Mouse (Mus musculus) spleen, adult 2 months (tissue): ENCODE measurements around the gene Smg6. TPM values are rescaled to one million over a fixed set of nuclear protein-coding genes. Genes with fewer than 3 reads are reported as not detected.

Experiments
- DNase-seq, 2 experiments: peaks; one replicate each; pipeline versions ENCODE4 v3.0.0 to v3.0.0-alpha.2; 2012 to 2021; ENCODE audit warnings: low spot score in 2 of 2, low read depth in 1 of 2
- H3K27ac ChIP-seq: fragments of 200-500 bp; 2 replicates; pipeline ENCODE4 v1.5.1; 2012; ENCODE audit warnings: low read length, inconsistent platforms; ENCODE audit not compliant: insufficient read depth
- H3K27me3 ChIP-seq: fragments of 200-500 bp; 2 replicates; pipeline ENCODE4 v1.6.1; 2012; ENCODE audit warnings: mild to moderate bottlenecking, moderate library complexity, low read length, inconsistent platforms; ENCODE audit not compliant: control insufficient read depth, insufficient read depth
- H3K36me3 ChIP-seq: fragments of 200-500 bp; 2 replicates; pipeline ENCODE4 v1.6.1; 2012; ENCODE audit warnings: mild to moderate bottlenecking, low read length, inconsistent platforms; ENCODE audit not compliant: control insufficient read depth, insufficient read depth
- H3K4me1 ChIP-seq: fragments of 200-500 bp; 2 replicates; pipeline ENCODE4 v1.6.1; 2011; ENCODE audit warnings: inconsistent platforms; ENCODE audit not compliant: control insufficient read depth, insufficient read depth, insufficient read length
- H3K4me3 ChIP-seq: fragments of 200-500 bp; 2 replicates; pipeline ENCODE4 v1.5.1; 2011; ENCODE audit warnings: mild to moderate bottlenecking, inconsistent platforms; ENCODE audit not compliant: insufficient read depth, insufficient read length; ENCODE audit errors: extremely low read depth
- CTCF ChIP-seq: fragments of 200-500 bp; IDR thresholded peaks from 2 replicates; pipeline ENCODE4 v1.5.1; 2011; ENCODE audit warnings: mild to moderate bottlenecking, inconsistent platforms; ENCODE audit not compliant: insufficient read depth, insufficient read length, insufficient replicate concordance; ENCODE audit errors: extremely low read depth
- POLR2A ChIP-seq: fragments of 200-500 bp; IDR thresholded peaks from 2 replicates; pipeline ENCODE4 v1.6.1; 2011; ENCODE audit warnings: low read depth, low read length, inconsistent platforms
- WGBS: fragments of 180-500 bp; shearing (Covaris S2); methylation state at CpG from one replicate; pipeline ENCODE4 v1.1.7; 2018; 5-methylcytosine and 5-hydroxymethylcytosine counted together
- polyA plus RNA-seq: library from polyadenylated mRNA; depleted of rRNA; stranded (reverse); fragments of >200 nt; gene quantifications from 2 replicates; pipeline ENCODE4 v1.2.3, GENCODE M21; 2012

Smg6 gene
- polyA plus RNA-seq, 1 experiment = 28.6 TPM

- Histone ChIP-seq H3K27ac (peak overlapping the region; percentile 68), H3K4me1 (peaks cover 6% of the 10 kb centered on the region; the same call in 1 of the 2 replicates)
- no peak for DNase-seq
Observed at GRCm38 (mm10) chr11:74959501-74959900, 33.9 kb downstream of the Smg6 start.

GRCm38 (mm10) chr11:74960031-74960551, 34.5 kb downstream of the Smg6 start:
- no peak for TF ChIP-seq CTCF
- no peak for TF ChIP-seq POLR2A
- Histone ChIP-seq H3K4me1 (peaks cover 6% of the 10 kb centered on the region; the same call in 1 of the 2 replicates), H3K4me3 (no peak overlapping the region), H3K27ac (peak overlapping the region; percentile 68; the same call in 1 of the 2 replicates), H3K36me3 (no peaks in the 10 kb centered on the region), H3K27me3 (no peaks in the 10 kb centered on the region)
- WGBS = 27% methylated on average over 9 of the region's 9 CpGs
- DNase-seq = peak in 1 of 2 experiments; percentile 27

More at GRCm38 (mm10) chr11:74959501-74959900, 33.9 kb downstream of the Smg6 start:
- no peak for TF ChIP-seq POLR2A
- TF ChIP-seq CTCF = no peak
- H3K36me3 ChIP-seq = no peaks in the 10 kb centered on the region
- H3K4me3 ChIP-seq = no peak overlapping the region
- WGBS = 52% methylated on average over 2 of the region's 2 CpGs
- no peaks in the 10 kb centered on the region for H3K27me3 ChIP-seq

GRCm38 (mm10) chr11:74961953-74962352, 36.3 kb downstream of the Smg6 start:
- TF ChIP-seq CTCF = no peak
- H3K4me1 ChIP-seq = peaks cover 6% of the 10 kb centered on the region; the same call in 1 of the 2 replicates
- no peaks in the 10 kb centered on the region for H3K36me3 ChIP-seq
- no peak overlapping the region for H3K27ac ChIP-seq
- no peak overlapping the region for H3K4me3 ChIP-seq
- H3K27me3 ChIP-seq = no peaks in the 10 kb centered on the region
- DNase-seq = no peak

GRCm38 (mm10) chr11:74962846-74963407, 37.3 kb downstream of the Smg6 start:
- 66% methylated on average over 2 of the region's 2 CpGs for WGBS
- TF ChIP-seq CTCF (no peak), POLR2A (no peak)
- H3K4me1 ChIP-seq = peaks cover 6% of the 10 kb centered on the region; the same call in 1 of the 2 replicates
- no peaks in the 10 kb centered on the region for H3K27me3 ChIP-seq
- no peak overlapping the region for H3K27ac ChIP-seq
- no peak overlapping the region for H3K4me3 ChIP-seq
- no peaks in the 10 kb centered on the region for H3K36me3 ChIP-seq
- DNase-seq = no peak

GRCm38 (mm10) chr11:74965516-74965915, 39.9 kb downstream of the Smg6 start:
- no peak overlapping the region for H3K27ac ChIP-seq
- TF ChIP-seq CTCF (no peak), POLR2A (no peak)
- H3K4me3 ChIP-seq = no peak overlapping the region
- 0 out of 2 replicates have a peak, but pooled peaks cover 2% of the 10 kb centered on the region for H3K4me1 ChIP-seq
- DNase-seq = no peak
- no peaks in the 10 kb centered on the region for H3K36me3 ChIP-seq
- H3K27me3 ChIP-seq = no peaks in the 10 kb centered on the region
- 96% methylated on average over 3 of the region's 3 CpGs for WGBS

- H3K27me3 ChIP-seq = no peaks in the 10 kb centered on the region
- peaks cover 2% of the 10 kb centered on the region; the same call in 1 of the 2 replicates for H3K4me1 ChIP-seq
- H3K4me3 ChIP-seq = no peak overlapping the region
- peaks cover 1% of the 10 kb centered on the region; the same call in 1 of the 2 replicates for H3K36me3 ChIP-seq
- no peak for TF ChIP-seq CTCF
- no peak for TF ChIP-seq POLR2A
- no peak overlapping the region for H3K27ac ChIP-seq
- no peak for DNase-seq
- WGBS = 78% methylated on average over 7 of the region's 7 CpGs
Observed at GRCm38 (mm10) chr11:74973290-74974157, 47.9 kb downstream of the Smg6 start.

- TF ChIP-seq POLR2A (no peak), CTCF (no peak)
- Histone ChIP-seq H3K4me3 (no peak overlapping the region), H3K27ac (no peak overlapping the region), H3K36me3 (peaks cover 1% of the 10 kb centered on the region; the same call in 1 of the 2 replicates), H3K4me1 (peaks cover 2% of the 10 kb centered on the region; the same call in 1 of the 2 replicates), H3K27me3 (no peaks in the 10 kb centered on the region)
- no peak for DNase-seq
Observed at GRCm38 (mm10) chr11:74974615-74975014, 49.0 kb downstream of the Smg6 start.
